ENCODE assay signal across 8 mouse cellular contexts in the genomic region with DNA sequence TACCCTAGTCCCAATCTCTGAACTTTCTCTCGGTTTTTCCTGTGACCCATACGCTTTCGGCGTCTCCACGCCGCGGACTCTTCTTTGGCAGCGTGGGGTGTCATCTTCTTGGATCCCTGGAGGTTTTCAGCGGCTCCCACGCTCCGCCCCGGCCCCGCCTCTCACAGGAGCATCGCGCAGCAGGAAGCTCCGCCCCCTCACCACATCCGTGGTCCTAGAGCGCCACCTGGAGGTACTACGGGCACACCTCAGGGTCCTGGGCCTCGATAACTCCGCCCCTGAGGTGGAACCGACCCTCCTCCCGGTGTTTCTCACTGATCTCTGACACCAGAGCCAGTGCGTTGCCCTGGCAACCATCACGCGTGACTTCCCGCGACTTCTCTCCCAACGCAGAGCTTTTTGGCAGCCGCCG. TPM values are rescaled to one million over a fixed set of nuclear protein-coding genes. Genes with fewer than 3 reads are reported as not detected.
DNase-seq lines count a peak whose midpoint lies in the region; ATAC-seq and TF ChIP-seq lines count a peak whose summit lies in the region.

No protein-coding gene starts in this region.

- in situ Hi-C loops in ES-E14 (cut with MboI; ENCODE audit: low sequenced_read_pairs in 2 of 2, unreplicated experiment in 2 of 2), result loop anchor here (25.0 kb wide), 2 partner anchors 300 to 575 kb away; a partner anchor contains a TSS

- peak overlapping the region; percentile 95 for H3K4me2 ChIP-seq in forebrain, embryonic 16.5 days (ENCODE audit: low read length)
- H3K4me2 ChIP-seq in lung, embryonic 15.5 days, result peak overlapping the region; percentile 82

- H3K27ac ChIP-seq in ES-E14 (ENCODE audit: insufficient read depth, low read depth, low read length, poor library complexity, severe bottlenecking), result no peak overlapping the region
- no peak overlapping the region for H3K27ac ChIP-seq in forebrain, embryonic 16.5 days (ENCODE audit: low read length)
- no peak overlapping the region for H3K27ac ChIP-seq in lung, embryonic 15.5 days

- DNase-seq in ES-E14 (ENCODE audit: low read depth, low spot score), result peak; percentile 89
- DNase-seq in cerebellum, adult 11-12 months, result peak; percentile 93
- DNase-seq in heart, postnatal 4 days, result peak; percentile 98
- DNase-seq in layer of hippocampus, adult 8-10 months (ENCODE audit: low spot score in 2 of 2), result peak; percentile 89 to 95
- DNase-seq in ovary, adult 18-20 months (ENCODE audit: low spot score), result peak; percentile 88
- DNase-seq in thymus, postnatal 0 days (ENCODE audit: low spot score), result peak; percentile 97

- peaks cover 0 to 10% of the 10 kb centered on the region in 2 experiments; a peak in 1 of 4 replicates for H3K4me1 ChIP-seq in ES-E14 (ENCODE audit: control insufficient read depth in 2 of 2, insufficient read depth in 2 of 2, low read length in 2 of 2, poor library complexity in 1 of 2)
- H3K4me1 ChIP-seq in forebrain, embryonic 16.5 days (replicated peaks; ENCODE audit: control insufficient read depth, insufficient read depth, low read length), result peaks cover 36% of the 10 kb centered on the region
- peaks cover 31% of the 10 kb centered on the region for H3K4me1 ChIP-seq in lung, embryonic 15.5 days

- no peaks in the 10 kb centered on the region for H3K27me3 ChIP-seq in forebrain, embryonic 16.5 days (replicated peaks; ENCODE audit: control insufficient read depth, insufficient read depth, low read length)
- peaks cover 5% of the 10 kb centered on the region; the same call in 1 of the 2 replicates for H3K27me3 ChIP-seq in lung, embryonic 15.5 days

- H3K36me3 ChIP-seq in ES-E14 (ENCODE audit: control insufficient read depth, insufficient read depth, low read length, poor library complexity, severe bottlenecking), result no peaks in the 10 kb centered on the region
- H3K36me3 ChIP-seq in forebrain, embryonic 16.5 days (ENCODE audit: control insufficient read depth, insufficient read depth), result no peaks in the 10 kb centered on the region
- H3K36me3 ChIP-seq in lung, embryonic 15.5 days, result no peaks in the 10 kb centered on the region

- under 1% methylated on average over 31 of the region's 31 CpGs for WGBS in forebrain, embryonic 16.5 days
- WGBS in lung, embryonic 15.5 days, result under 1% methylated on average over 31 of the region's 31 CpGs

- H3K9ac ChIP-seq in ES-E14 (ENCODE audit: insufficient read depth, low read depth, low read length, poor library complexity, severe bottlenecking), result peak overlapping the region; percentile 54
- peak overlapping the region; percentile 54 for H3K9ac ChIP-seq in forebrain, embryonic 16.5 days (replicated peaks; ENCODE audit: low read depth, low read length)
- H3K9ac ChIP-seq in lung, embryonic 15.5 days, result peak overlapping the region; percentile 25; the same call in 1 of the 2 replicates

- no peaks in the 10 kb centered on the region for H3K9me3 ChIP-seq in ES-E14 (ENCODE audit: control insufficient read depth, insufficient read depth, low read depth, low read length)
- H3K9me3 ChIP-seq in forebrain, embryonic 16.5 days (ENCODE audit: control insufficient read depth, low read length), result no peaks in the 10 kb centered on the region
- H3K9me3 ChIP-seq in lung, embryonic 15.5 days, result no peaks in the 10 kb centered on the region

- peak; percentile 92 for ATAC-seq in forebrain, embryonic 16.5 days
- peak; percentile 85 for ATAC-seq in lung, embryonic 15.5 days (ENCODE audit: borderline replicate concordance, extremely low read depth, low FRiP score, low TSS enrichment)

- peak overlapping the region; percentile 62 to 70 for H3K4me3 ChIP-seq in ES-E14 (ENCODE audit: insufficient read depth in 1 of 2, low read depth in 1 of 2, low read length in 2 of 2, poor library complexity in 1 of 2, severe bottlenecking in 1 of 2)
- peak overlapping the region; percentile 54 for H3K4me3 ChIP-seq in forebrain, embryonic 16.5 days (replicated peaks; ENCODE audit: low read length)
- peak overlapping the region; percentile 45 for H3K4me3 ChIP-seq in lung, embryonic 15.5 days

TF ChIP-seq in ES-E14, 5 proteins besides CTCF, POLR2A, EP300 and RAD21:
- TF ChIP-seq ZNF384 (IDR thresholded peaks at IDR 0.05; ENCODE audit: low read depth, low read length) (peak; percentile 21; the same call in 1 of the 2 replicates), CHD2 (IDR thresholded peaks at IDR 0.05; ENCODE audit: low read depth, low read length) (no peak), HCFC1 (IDR thresholded peaks at IDR 0.05; ENCODE audit: borderline replicate concordance, insufficient read depth, low read length) (peak; percentile 43; the same call in 1 of the 2 replicates), ZC3H11A (IDR thresholded peaks at IDR 0.05; ENCODE audit: borderline replicate concordance, low read depth, low read length) (peak; percentile 79; the same call in 1 of the 2 replicates)

RNA-seq across cellular contexts. Expression of a gene that starts 12.2 kb away (rescaled TPM):
- total RNA-seq in ES-E14 (2012; rRNA removed), result 2.5 and 5.5 TPM in 2 replicates
- polyA plus RNA-seq in forebrain, embryonic 16.5 days (2015; fragmentation: Nextera tagmentation; extraction: Ambion mirVana), result 10.4 and 16.6 TPM in 2 replicates
- total RNA-seq in heart, postnatal 4 days (2021), result 10 to 100 TPM; 51.2 to 52.7 TPM
- 10 to 100 TPM in 2 of 4 experiments, 1 to 10 TPM in 2; 8.2 to 11.6 (median 9.5) TPM for total RNA-seq in layer of hippocampus, adult 8-10 months (2022)
- polyA plus RNA-seq in lung, embryonic 15.5 days (2015; fragmentation: Nextera tagmentation; extraction: Ambion mirVana), result 134 and 138 TPM in 2 replicates
- 55.8 and 60.7 TPM in 2 replicates for polyA plus RNA-seq in thymus, postnatal 0 days (2015; fragmentation: Nextera tagmentation; extraction: Ambion mirVana)

RNA-seq across cellular contexts. Expression of a gene that starts 32.1 kb away (rescaled TPM):
- total RNA-seq in ES-E14 (2012; rRNA removed), result 166 and 208 TPM in 2 replicates
- polyA plus RNA-seq in forebrain, embryonic 16.5 days (2015; fragmentation: Nextera tagmentation; extraction: Ambion mirVana), result 64.8 and 68.2 TPM in 2 replicates
- 100 to 1,000 TPM; 200 to 203 TPM for total RNA-seq in heart, postnatal 4 days (2021)
- total RNA-seq in layer of hippocampus, adult 8-10 months (2022), result 100 to 1,000 TPM; 234 to 271 (median 260) TPM
- polyA plus RNA-seq in lung, embryonic 15.5 days (2015; fragmentation: Nextera tagmentation; extraction: Ambion mirVana), result 62.5 and 65.0 TPM in 2 replicates
- polyA plus RNA-seq in thymus, postnatal 0 days (2015; fragmentation: Nextera tagmentation; extraction: Ambion mirVana), result 34.9 and 40.6 TPM in 2 replicates

RNA-seq across cellular contexts. Expression of a gene that starts 54.4 kb away (rescaled TPM):
- total RNA-seq in ES-E14 (2012; rRNA removed), result 87.5 and 134 TPM in 2 replicates
- polyA plus RNA-seq in forebrain, embryonic 16.5 days (2015; fragmentation: Nextera tagmentation; extraction: Ambion mirVana), result 103 and 106 TPM in 2 replicates
- 10 to 100 TPM; 34.6 to 35.6 TPM for total RNA-seq in heart, postnatal 4 days (2021)
- 10 to 100 TPM; 33.9 to 49.1 (median 44.8) TPM for total RNA-seq in layer of hippocampus, adult 8-10 months (2022)
- polyA plus RNA-seq in lung, embryonic 15.5 days (2015; fragmentation: Nextera tagmentation; extraction: Ambion mirVana), result 65.8 and 67.2 TPM in 2 replicates
- polyA plus RNA-seq in thymus, postnatal 0 days (2015; fragmentation: Nextera tagmentation; extraction: Ambion mirVana), result 105 and 116 TPM in 2 replicates
